Mouse (Mus musculus): Measurements from ENCODE around the gene Btn2a2. TPM values are rescaled to one million over a fixed set of nuclear protein-coding genes. Genes with fewer than 3 reads are reported as not detected.

The Btn2a2 gene
- polyA plus RNA-seq, 1 experiment from 2014 or later = 0.29 TPM

DNA sequence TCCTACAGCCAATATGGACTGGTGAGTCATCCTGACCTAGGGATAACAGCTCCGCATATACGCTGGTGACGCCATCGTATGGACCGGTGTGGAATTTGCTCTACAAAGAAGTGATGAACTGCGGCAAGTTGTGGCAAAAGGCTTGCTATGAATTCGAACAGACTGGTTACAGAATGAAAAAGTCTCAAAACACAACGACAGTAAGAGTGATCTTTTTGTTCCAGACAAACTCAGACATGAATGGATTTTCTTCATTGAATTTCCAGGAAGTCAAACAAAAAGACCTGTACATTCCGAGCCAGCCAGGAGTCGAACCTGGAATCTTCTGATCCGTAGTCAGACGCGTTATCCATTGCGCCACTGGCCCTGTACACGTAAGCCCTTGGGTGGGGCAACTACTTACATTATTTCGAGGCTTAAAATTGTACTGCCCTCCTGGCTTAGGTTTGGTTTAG lies 42.1 kb downstream of the Btn2a2 start:
- under 1% methylated on average over 16 of the region's 16 CpGs for WGBS
- peak; percentile 86 for DNase-seq (ENCODE audit: low spot score)
- peaks cover 11% of the 10 kb centered on the region for H3K4me1 ChIP-seq (replicated peaks)
- H3K27me3 ChIP-seq (ENCODE audit: insufficient read depth, poor library complexity, severe bottlenecking) = no peaks in the 10 kb centered on the region
- H3K9me3 ChIP-seq = no peaks in the 10 kb centered on the region
- peak overlapping the region; percentile 98 for H3K27ac ChIP-seq
- H3K4me3 ChIP-seq = peak overlapping the region; percentile 74
- H3K36me3 ChIP-seq = no peaks in the 10 kb centered on the region

DNA sequence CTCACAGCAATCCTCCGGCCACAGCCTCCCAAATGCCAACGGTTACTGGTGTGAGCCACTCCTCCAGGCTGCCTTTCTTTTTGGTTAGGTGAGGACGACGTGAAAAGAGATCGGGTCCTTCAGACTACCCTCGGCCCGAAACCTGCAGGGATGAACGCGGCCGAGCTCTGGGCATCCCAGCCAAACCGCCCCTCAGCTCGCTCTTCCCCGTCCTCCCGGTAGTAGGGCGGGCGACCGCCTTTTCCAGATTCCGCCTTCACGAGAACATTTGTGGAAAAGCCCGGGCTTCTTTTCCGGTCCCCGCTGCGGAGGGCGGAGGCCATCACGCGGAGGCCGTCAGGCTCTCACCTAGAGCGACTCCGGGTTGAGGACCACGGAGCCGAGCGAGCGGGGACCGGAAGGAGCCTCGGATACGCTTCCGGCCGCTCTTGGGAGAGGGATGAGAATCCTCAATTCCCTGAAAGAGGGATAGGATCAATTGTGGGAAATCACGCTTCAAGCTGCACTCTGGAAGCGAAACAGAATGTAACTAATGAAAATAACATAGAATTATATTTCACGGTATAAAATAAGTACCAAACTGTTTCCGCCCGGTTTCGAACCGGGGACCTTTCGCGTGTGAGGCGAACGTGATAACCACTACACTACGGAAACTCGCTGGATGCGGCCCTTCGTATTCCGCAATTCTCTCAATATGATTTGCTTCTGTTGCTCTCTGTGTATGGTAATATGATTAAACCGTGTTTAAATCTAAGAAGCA lies 42.9 kb downstream of the Btn2a2 start:
- peak; percentile 91 for DNase-seq (ENCODE audit: low spot score)
- peak overlapping the region; percentile 74 for H3K4me3 ChIP-seq
- H3K36me3 ChIP-seq = no peaks in the 10 kb centered on the region
- WGBS = under 1% methylated on average over 55 of the region's 55 CpGs
- H3K9me3 ChIP-seq = no peaks in the 10 kb centered on the region
- H3K27ac ChIP-seq = peak overlapping the region; percentile 98
- H3K27me3 ChIP-seq (ENCODE audit: insufficient read depth, poor library complexity, severe bottlenecking) = no peaks in the 10 kb centered on the region
- H3K4me1 ChIP-seq (replicated peaks) = peaks cover 11% of the 10 kb centered on the region

DNA sequence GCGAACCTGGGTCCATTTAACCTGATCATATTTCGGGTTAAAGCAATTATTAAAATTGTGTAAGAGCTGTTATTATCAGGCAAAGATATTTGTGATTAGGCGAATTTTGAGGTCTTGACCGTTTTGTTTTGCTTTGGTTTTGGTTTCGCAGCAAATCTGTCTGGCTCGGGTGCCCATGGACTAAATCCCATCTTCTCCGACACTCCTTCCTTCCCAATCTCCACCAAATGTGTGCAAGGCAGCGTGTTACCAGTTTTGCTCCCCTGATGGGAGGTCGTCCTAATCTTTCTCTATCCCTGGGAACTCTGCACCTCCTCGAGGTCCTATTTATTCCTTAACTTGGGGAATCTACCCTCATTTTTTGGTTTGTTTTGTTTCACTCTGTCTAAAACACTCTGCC lies 43.5 kb downstream of the Btn2a2 start:
- Histone ChIP-seq H3K4me1 (replicated peaks) (peaks cover 11% of the 10 kb centered on the region), H3K36me3 (no peaks in the 10 kb centered on the region), H3K27me3 (ENCODE audit: insufficient read depth, poor library complexity, severe bottlenecking) (no peaks in the 10 kb centered on the region), H3K9me3 (no peaks in the 10 kb centered on the region), H3K27ac (peak overlapping the region; percentile 98), H3K4me3 (peak overlapping the region; percentile 74)
- WGBS = 2% methylated on average over 10 of the region's 10 CpGs
- DNase-seq (ENCODE audit: low spot score) = no peak

DNA sequence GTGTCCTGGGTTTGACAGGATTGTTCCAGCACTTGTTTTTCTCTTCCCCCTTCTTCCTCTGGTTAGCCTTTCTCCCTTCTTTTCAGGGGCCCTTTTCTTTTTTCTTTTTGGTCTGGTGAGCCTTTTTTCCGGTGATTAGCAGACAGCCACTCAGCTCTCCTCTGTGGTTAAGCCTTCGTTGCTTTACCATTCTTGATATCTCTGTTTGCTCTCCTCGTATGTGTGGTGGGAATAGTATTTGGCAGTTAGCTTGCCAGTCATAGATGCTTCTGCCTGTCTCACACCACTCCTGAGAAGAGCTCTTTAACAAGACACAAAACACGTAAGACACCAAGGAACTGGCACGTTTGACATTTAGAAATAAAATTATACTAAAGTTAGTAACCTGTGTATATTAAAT lies 44.2 kb downstream of the Btn2a2 start:
- H3K9me3 ChIP-seq = no peaks in the 10 kb centered on the region
- DNase-seq (ENCODE audit: low spot score) = no peak
- H3K27ac ChIP-seq = 0 out of 2 replicates have a peak overlapping the region, but pooled peaks have one; percentile 98
- H3K36me3 ChIP-seq = no peaks in the 10 kb centered on the region
- no peaks in the 10 kb centered on the region for H3K27me3 ChIP-seq (ENCODE audit: insufficient read depth, poor library complexity, severe bottlenecking)
- 58% methylated on average over 5 of the region's 5 CpGs for WGBS
- peak overlapping the region; percentile 74; the same call in 1 of the 2 replicates for H3K4me3 ChIP-seq
- peaks cover 11% of the 10 kb centered on the region for H3K4me1 ChIP-seq (replicated peaks)

DNA sequence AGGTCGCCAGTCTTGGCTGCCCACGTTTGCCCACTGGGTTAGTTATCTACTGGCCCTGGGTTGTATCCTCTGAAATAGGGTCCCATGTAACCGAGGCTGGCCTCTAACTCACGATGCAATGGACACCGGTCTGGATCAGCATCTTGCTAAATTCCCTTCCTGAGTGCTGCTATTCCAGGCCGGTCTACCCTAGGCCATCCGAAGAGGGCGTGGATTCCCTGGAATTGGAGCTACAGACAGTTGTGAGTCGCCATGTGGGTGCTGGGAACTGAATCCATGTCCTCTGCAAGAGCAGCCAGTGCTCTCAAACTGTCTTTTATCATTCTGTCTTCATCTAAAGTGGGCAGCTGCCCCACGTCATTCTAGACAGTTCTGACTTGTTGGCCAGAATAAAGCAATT lies 48.8 kb downstream of the Btn2a2 start:
- no peak overlapping the region; the same call in 1 of the 2 replicates for H3K27ac ChIP-seq
- H3K9me3 ChIP-seq = no peaks in the 10 kb centered on the region
- no peaks in the 10 kb centered on the region for H3K27me3 ChIP-seq (ENCODE audit: insufficient read depth, poor library complexity, severe bottlenecking)
- 66% methylated on average over 10 of the region's 10 CpGs for WGBS
- H3K4me1 ChIP-seq (replicated peaks) = peaks cover 18% of the 10 kb centered on the region
- DNase-seq (ENCODE audit: low spot score) = no peak
- no peaks in the 10 kb centered on the region for H3K36me3 ChIP-seq
- no peak overlapping the region for H3K4me3 ChIP-seq

DNA sequence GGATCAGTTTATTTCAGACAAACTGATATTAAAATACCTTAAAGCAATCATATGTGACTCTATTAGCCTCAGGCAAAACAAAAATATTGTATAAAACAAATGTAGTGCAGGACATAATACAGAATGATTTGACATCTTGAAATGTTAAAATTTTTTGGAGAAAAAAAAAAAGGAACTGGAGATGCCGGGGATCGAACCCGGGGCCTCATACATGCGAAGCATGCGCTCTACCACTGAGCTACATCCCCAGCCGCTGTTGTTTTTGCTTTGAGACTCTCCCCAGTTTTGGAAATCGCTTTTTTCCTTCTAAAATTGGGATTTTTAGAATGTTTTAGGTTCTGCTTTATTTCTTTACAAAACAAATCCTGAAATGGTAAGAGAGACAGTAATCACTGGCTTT lies 50.1 kb downstream of the Btn2a2 start:
- no peaks in the 10 kb centered on the region for H3K9me3 ChIP-seq
- H3K4me1 ChIP-seq (replicated peaks) = peaks cover 21% of the 10 kb centered on the region
- no peaks in the 10 kb centered on the region for H3K36me3 ChIP-seq
- H3K27ac ChIP-seq = no peak overlapping the region
- no peaks in the 10 kb centered on the region for H3K27me3 ChIP-seq (ENCODE audit: insufficient read depth, poor library complexity, severe bottlenecking)
- 0% methylated on average over 7 of the region's 7 CpGs for WGBS
- no peak for DNase-seq (ENCODE audit: low spot score)
- peak overlapping the region; percentile 65 for H3K4me3 ChIP-seq

DNA sequence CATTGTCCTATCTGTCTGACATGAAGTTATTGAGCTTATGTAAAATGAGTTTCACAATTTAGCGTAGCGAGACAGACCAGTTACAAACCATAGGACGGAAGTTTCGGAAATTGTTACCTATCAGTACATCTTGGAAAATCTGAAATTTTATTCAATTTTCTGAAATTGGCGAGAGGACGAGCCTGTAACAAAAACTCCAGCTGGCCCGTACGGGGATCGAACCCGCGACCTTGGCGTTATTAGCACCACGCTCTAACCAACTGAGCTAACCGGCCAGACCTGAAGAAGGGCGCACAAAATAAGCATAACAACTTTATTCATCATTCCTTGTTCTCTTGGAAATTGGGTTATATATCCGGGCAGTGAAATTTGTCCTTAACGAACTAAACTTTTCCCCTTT lies 50.7 kb downstream of the Btn2a2 start:
- no peaks in the 10 kb centered on the region for H3K27me3 ChIP-seq (ENCODE audit: insufficient read depth, poor library complexity, severe bottlenecking)
- H3K27ac ChIP-seq = 0 out of 2 replicates have a peak overlapping the region, but pooled peaks have one; percentile 67
- WGBS = 0% methylated on average over 17 of the region's 17 CpGs
- H3K36me3 ChIP-seq = no peaks in the 10 kb centered on the region
- peak; percentile 83 for DNase-seq (ENCODE audit: low spot score)
- peaks cover 26% of the 10 kb centered on the region for H3K4me1 ChIP-seq (replicated peaks)
- no peaks in the 10 kb centered on the region for H3K9me3 ChIP-seq
- H3K4me3 ChIP-seq = peak overlapping the region; percentile 65

DNA sequence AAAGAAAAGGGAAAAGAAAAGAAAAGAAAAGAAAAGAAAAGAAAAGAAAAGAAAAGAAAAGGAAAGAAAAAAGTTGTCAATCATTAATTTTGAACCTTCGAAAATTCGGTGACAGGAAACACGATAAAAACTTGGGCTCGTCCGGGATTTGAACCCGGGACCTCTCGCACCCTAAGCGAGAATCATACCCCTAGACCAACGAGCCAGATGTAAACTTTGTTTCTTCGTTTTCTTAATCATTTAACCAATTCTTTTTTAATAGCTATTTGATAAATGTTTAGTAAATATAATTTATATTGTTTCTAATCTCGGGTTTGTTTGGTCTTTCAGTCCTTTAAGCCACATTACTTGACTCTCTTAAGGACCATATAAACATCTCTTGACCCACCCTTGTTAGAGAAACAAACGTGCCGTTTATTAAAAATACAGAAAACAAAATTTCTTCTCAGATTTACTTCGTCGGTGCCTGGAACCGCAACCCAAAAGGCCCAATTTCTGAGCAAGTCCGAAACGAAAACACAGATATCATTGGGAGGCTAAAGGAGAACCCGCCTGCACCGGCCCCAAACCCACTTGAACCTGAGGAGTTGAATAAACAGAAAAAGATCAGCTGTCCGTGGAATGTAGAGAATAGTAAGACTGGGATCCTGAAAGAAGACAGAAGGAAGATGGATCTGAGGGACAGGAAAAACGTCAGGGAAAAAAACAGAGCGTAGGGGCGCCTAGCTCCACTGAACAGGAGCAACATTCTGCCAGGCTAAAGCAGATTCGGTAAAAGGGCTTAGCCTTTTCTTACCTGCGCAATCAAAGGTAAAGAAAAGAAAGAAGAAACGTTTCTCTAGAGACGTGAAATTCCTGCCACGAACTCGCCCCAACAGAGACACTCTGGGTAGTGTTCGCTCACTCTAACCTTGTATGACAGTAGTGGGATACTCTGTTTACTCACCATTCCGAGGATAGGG lies 51.5 kb downstream of the Btn2a2 start:
- H3K9me3 ChIP-seq = no peaks in the 10 kb centered on the region
- H3K27ac ChIP-seq = peak overlapping the region; percentile 67
- under 1% methylated on average over 32 of the region's 32 CpGs for WGBS
- peaks cover 26% of the 10 kb centered on the region for H3K4me1 ChIP-seq (replicated peaks)
- no peaks in the 10 kb centered on the region for H3K36me3 ChIP-seq
- peak; percentile 56 for DNase-seq (ENCODE audit: low spot score)
- H3K4me3 ChIP-seq = peak overlapping the region; percentile 65
- no peaks in the 10 kb centered on the region for H3K27me3 ChIP-seq (ENCODE audit: insufficient read depth, poor library complexity, severe bottlenecking)

DNA sequence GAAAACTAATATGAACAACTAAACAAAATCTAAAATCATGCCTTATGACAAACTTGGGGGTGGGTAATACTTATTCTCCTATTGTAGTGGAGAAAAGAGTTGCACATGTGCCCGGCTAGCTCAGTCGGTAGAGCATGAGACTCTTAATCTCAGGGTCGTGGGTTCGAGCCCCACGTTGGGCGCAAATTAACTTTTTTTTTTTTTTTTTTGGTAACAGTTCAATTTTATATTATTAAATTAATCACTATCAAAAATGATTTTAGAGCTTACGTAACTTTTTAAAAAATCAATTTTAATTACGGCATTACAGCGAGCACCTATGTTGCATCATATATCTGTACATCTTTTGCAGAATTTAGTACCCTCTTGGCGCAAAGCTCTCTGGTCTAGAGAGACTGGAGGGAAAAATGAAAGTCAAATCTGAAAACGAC lies 52.4 kb downstream of the Btn2a2 start:
- no peak overlapping the region for H3K27ac ChIP-seq
- no peaks in the 10 kb centered on the region for H3K9me3 ChIP-seq
- H3K4me3 ChIP-seq = peak overlapping the region; percentile 65
- no peaks in the 10 kb centered on the region for H3K27me3 ChIP-seq (ENCODE audit: insufficient read depth, poor library complexity, severe bottlenecking)
- H3K4me1 ChIP-seq (replicated peaks) = peaks cover 26% of the 10 kb centered on the region
- no peak for DNase-seq (ENCODE audit: low spot score)
- 1% methylated on average over 11 of the region's 11 CpGs for WGBS
- no peaks in the 10 kb centered on the region for H3K36me3 ChIP-seq

DNA sequence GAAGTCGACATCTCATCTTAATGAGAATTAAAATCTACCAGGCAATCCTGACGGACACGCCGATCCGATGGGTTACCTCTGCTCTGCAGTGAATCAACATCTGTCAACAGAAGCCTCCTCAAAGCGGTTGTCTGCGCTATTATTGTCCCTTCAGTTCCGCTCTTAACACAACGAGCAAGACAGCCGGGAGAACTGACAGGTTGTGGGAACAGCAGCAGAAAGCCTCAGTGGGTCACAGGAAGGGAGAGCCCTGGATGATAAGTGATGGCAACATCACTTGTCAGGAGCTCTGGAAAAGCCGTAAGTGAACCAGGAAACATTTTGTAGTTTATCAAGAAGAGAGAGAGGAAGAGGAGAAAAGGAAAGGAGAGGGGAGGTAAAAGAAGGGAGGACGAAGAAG lies 53.0 kb downstream of the Btn2a2 start:
- Histone ChIP-seq H3K4me3 (peak overlapping the region; percentile 51), H3K27me3 (ENCODE audit: insufficient read depth, poor library complexity, severe bottlenecking) (no peaks in the 10 kb centered on the region), H3K9me3 (no peaks in the 10 kb centered on the region), H3K36me3 (no peaks in the 10 kb centered on the region), H3K4me1 (replicated peaks) (peaks cover 26% of the 10 kb centered on the region), H3K27ac (peak overlapping the region; percentile 19; the same call in 1 of the 2 replicates)
- DNase-seq (ENCODE audit: low spot score) = peak; percentile 53
- WGBS = 1% methylated on average over 12 of the region's 12 CpGs

DNA sequence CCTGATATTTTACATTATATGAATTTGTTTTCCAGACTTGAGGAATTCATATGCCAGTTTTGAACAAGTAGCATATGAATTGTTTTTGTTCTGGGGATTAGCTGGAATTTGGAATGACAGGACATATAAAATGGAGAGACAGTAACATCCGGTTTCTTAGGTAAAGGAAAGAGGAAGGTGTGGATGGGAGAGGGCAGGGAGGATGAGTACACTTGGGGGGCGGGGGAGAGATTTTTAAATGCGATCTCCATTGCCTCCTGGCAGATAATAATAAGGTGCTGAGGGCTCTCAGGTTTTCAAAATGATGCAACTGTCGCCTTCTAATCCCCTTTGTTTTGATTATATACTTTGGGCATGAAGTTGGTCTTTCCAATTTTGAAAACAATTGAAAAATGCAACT lies 53.4 kb downstream of the Btn2a2 start:
- 22% methylated on average over 4 of the region's 4 CpGs for WGBS
- no peaks in the 10 kb centered on the region for H3K9me3 ChIP-seq
- H3K4me3 ChIP-seq = peak overlapping the region; percentile 51
- no peaks in the 10 kb centered on the region for H3K36me3 ChIP-seq
- H3K27me3 ChIP-seq (ENCODE audit: insufficient read depth, poor library complexity, severe bottlenecking) = no peaks in the 10 kb centered on the region
- H3K27ac ChIP-seq = 0 out of 2 replicates have a peak overlapping the region, but pooled peaks have one; percentile 19
- no peak for DNase-seq (ENCODE audit: low spot score)
- peaks cover 26% of the 10 kb centered on the region for H3K4me1 ChIP-seq (replicated peaks)

DNA sequence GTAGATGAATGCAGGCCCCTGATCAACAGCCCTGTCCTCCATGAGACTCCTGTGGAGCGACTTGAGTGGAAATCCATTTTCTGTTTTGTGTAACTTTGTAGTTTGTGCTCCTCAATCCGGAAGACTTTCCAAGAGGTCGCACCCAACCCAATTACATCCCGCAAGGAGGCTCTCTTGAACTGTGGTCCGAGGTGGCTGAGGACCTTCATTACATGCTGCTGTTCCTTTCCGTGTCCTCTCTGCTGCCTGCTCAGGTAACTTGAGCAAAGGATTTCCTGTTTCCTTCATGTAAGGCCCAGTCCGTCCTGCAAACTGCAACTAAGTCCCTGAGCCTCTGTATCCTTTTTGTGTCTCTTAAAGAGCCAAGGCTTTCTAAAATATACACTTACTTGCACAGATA lies 54.2 kb downstream of the Btn2a2 start:
- Histone ChIP-seq H3K4me3 (peak overlapping the region; percentile 51), H3K36me3 (no peaks in the 10 kb centered on the region), H3K27me3 (ENCODE audit: insufficient read depth, poor library complexity, severe bottlenecking) (no peaks in the 10 kb centered on the region), H3K4me1 (replicated peaks) (peaks cover 34% of the 10 kb centered on the region), H3K9me3 (no peaks in the 10 kb centered on the region), H3K27ac (no peak overlapping the region)
- DNase-seq (ENCODE audit: low spot score) = no peak
- 7% methylated on average over 7 of the region's 7 CpGs for WGBS
